Mouse (Mus musculus): Measurements from ENCODE around the gene Gm28051. TPM values are rescaled to one million over a fixed set of nuclear protein-coding genes. Genes with fewer than 3 reads are reported as not detected.
A peak's percentile ranks its signal among the peaks of the same experiment; 100 is the strongest.

Gene Gm28051
- total and polyA plus RNA-seq, 3 experiments, result not detected

DNA sequence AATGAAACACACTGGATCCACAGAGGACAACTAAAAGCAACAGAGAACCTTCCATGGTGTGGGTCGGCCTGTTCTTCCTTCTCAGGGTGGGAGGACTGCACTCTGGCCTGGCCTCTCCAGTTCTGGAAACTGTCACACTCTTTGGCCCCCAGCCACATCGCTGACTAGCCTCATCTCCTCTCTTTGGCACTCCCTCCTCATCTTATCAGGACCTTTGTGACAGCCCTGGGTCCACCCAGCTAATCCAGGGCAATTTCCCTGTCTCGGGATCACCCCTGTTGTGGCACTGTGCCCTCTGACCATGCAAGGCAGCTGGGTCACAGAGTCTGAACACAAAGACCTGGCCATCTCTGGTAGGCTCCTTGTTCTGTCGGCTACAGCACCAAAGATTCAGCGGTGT is 75.5 kb downstream of the Gm28051 start:
- Histone ChIP-seq H3K4me1 (ENCODE audit: control insufficient read depth in 1 of 2, insufficient read depth in 2 of 2, low read length in 2 of 2) (no peaks in the 10 kb centered on the region), H3K4me3 (ENCODE audit: control insufficient read depth in 1 of 2, insufficient read depth in 1 of 2, low read depth in 2 of 2, low read length in 2 of 2) (no peak overlapping the region), H3K27ac (ENCODE audit: control insufficient read depth, low read depth, low read length) (no peak overlapping the region), H3K27me3 (ENCODE audit: control insufficient read depth in 1 of 2, insufficient read depth in 2 of 2, low read length in 2 of 2) (no peaks in the 10 kb centered on the region), H3K9ac (ENCODE audit: control insufficient read depth, low read depth, low read length, poor library complexity, severe bottlenecking) (no peak overlapping the region), H3K36me3 (ENCODE audit: control insufficient read depth in 1 of 2, insufficient read depth in 2 of 2, low read length in 2 of 2) (no peaks in the 10 kb centered on the region), H3K79me2 (ENCODE audit: control insufficient read depth, insufficient read depth, low read length, poor library complexity) (no peaks in the 10 kb centered on the region), H3K9me3 (replicated peaks; ENCODE audit: insufficient read depth, low read length) (no peaks in the 10 kb centered on the region)
- TF ChIP-seq MXI1 (IDR thresholded peaks at IDR 0.05; ENCODE audit: low read depth, low read length) (no peak), RAD21 (IDR thresholded peaks at IDR 0.05; ENCODE audit: low read depth, low read length) (no peak), GABPA (IDR thresholded peaks at IDR 0.05; ENCODE audit: low read depth, low read length) (no peak), MAX (IDR thresholded peaks at IDR 0.05; ENCODE audit: low read length) (no peak), USF2 (IDR thresholded peaks at IDR 0.05; ENCODE audit: borderline replicate concordance in 1 of 2, insufficient read depth in 1 of 2, low read depth in 1 of 2, low read length in 2 of 2) (no peak), TCF12 (IDR thresholded peaks at IDR 0.05; ENCODE audit: low read depth, low read length) (no peak), JUND (IDR thresholded peaks at IDR 0.05; ENCODE audit: low read depth, low read length) (no peak), E2F4 (IDR thresholded peaks at IDR 0.05; ENCODE audit: borderline replicate concordance, low read depth, low read length) (no peak), CTCF (IDR thresholded peaks at IDR 0.05 in 2 of 3, conservative IDR thresholded peaks at IDR 0.05 in 1 of 3; ENCODE audit: control insufficient read depth in 1 of 3, insufficient read depth in 1 of 3, low read depth in 2 of 3, low read length in 3 of 3, poor library complexity in 1 of 3, severe bottlenecking in 1 of 3) (no peak), MYB (IDR thresholded peaks at IDR 0.05; ENCODE audit: low read depth, low read length) (no peak), KAT2A (conservative IDR thresholded peaks at IDR 0.05; ENCODE audit: low read depth, low read length) (no peak), POLR2AphosphoS5 (IDR thresholded peaks at IDR 0.05; ENCODE audit: borderline replicate concordance, low read depth, low read length) (no peak), CHD2 (IDR thresholded peaks at IDR 0.05; ENCODE audit: low read length) (no peak), SMC3 (IDR thresholded peaks at IDR 0.05; ENCODE audit: low read depth, low read length) (no peak), NRF1 (IDR thresholded peaks at IDR 0.05; ENCODE audit: insufficient read depth, low read depth, low read length, poor library complexity, severe bottlenecking) (no peak), CHD1 (IDR thresholded peaks at IDR 0.05; ENCODE audit: low read depth, low read length) (no peak), ETS1 (IDR thresholded peaks at IDR 0.05; ENCODE audit: low read depth, low read length) (no peak)
- no peak for DNase-seq (ENCODE audit: low read depth, low spot score)

DNA sequence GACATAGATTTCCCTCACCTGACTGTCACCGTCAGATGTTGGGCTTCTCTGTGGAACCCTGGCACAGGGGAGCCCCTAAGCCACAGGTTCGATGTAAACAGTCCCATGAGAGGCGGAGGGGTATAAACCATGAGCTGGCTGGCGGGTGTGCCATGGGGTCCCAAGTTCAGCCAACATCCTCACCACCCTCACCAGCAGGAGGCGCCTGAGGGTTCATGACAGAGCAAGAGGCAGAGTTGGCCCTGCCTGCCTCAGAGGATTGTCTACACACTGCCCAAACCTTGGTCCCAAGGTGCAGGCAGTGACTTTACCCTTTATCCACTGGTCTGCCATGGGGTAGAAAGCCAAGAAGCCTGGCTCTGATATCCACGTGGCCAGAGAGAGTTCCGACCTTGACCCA is 76.0 kb downstream of the Gm28051 start:
- Histone ChIP-seq H3K27ac (ENCODE audit: control insufficient read depth, low read depth, low read length) (no peak overlapping the region), H3K79me2 (ENCODE audit: control insufficient read depth, insufficient read depth, low read length, poor library complexity) (no peaks in the 10 kb centered on the region), H3K9me3 (replicated peaks; ENCODE audit: insufficient read depth, low read length) (no peaks in the 10 kb centered on the region), H3K9ac (ENCODE audit: control insufficient read depth, low read depth, low read length, poor library complexity, severe bottlenecking) (no peak overlapping the region), H3K36me3 (ENCODE audit: control insufficient read depth in 1 of 2, insufficient read depth in 2 of 2, low read length in 2 of 2) (no peaks in the 10 kb centered on the region), H3K4me1 (ENCODE audit: control insufficient read depth in 1 of 2, insufficient read depth in 2 of 2, low read length in 2 of 2) (no peaks in the 10 kb centered on the region), H3K27me3 (ENCODE audit: control insufficient read depth in 1 of 2, insufficient read depth in 2 of 2, low read length in 2 of 2) (no peaks in the 10 kb centered on the region), H3K4me3 (ENCODE audit: control insufficient read depth in 1 of 2, insufficient read depth in 1 of 2, low read depth in 2 of 2, low read length in 2 of 2) (no peak overlapping the region)
- peak; percentile 26 for DNase-seq (ENCODE audit: low read depth, low spot score)
- no peak for TF ChIP-seq MYB (IDR thresholded peaks at IDR 0.05; ENCODE audit: low read depth, low read length)
- TF ChIP-seq CTCF (IDR thresholded peaks at IDR 0.05 in 2 of 3, conservative IDR thresholded peaks at IDR 0.05 in 1 of 3; ENCODE audit: control insufficient read depth in 1 of 3, insufficient read depth in 1 of 3, low read depth in 2 of 3, low read length in 3 of 3, poor library complexity in 1 of 3, severe bottlenecking in 1 of 3), result peak; percentile 35 to 58 (median 45); a peak in 5 of 6 replicates
- TF ChIP-seq SMC3 (IDR thresholded peaks at IDR 0.05; ENCODE audit: low read depth, low read length), result 0 out of 2 replicates have a peak, but pooled peaks have one; percentile 20
